Mouse (Mus musculus) midbrain, embryonic 16.5 days (tissue): Measurements from ENCODE around the gene Gpx1. TPM values are rescaled to one million over a fixed set of nuclear protein-coding genes. Genes with fewer than 3 reads are reported as not detected.
"Not testable (repeated sequence)": the region's sequence is repeated elsewhere in the genome, so short reads cannot be mapped to it uniquely, and the experiment has no call there.

Experiments used
- ATAC-seq: fragments of 200-750 bp; cut with Nextera tagmentation; 2 replicates; pipeline ENCODE4 v1.8.0; 2017; ENCODE audit warnings: moderate TSS enrichment
- H3K27ac ChIP-seq: fragments of 300-500 bp; sonication (generic); 2 replicates; pipeline ENCODE4 v1.5.1; 2014; ENCODE audit warnings: mild to moderate bottlenecking, low read length, mixed read lengths
- H3K27me3 ChIP-seq: fragments of 300-500 bp; sonication (generic); 2 replicates; pipeline ENCODE4 v1.6.1; 2014; ENCODE audit warnings: low read depth, low read length, mixed read lengths; ENCODE audit not compliant: control insufficient read depth, insufficient read depth
- H3K36me3 ChIP-seq: fragments of 300-500 bp; sonication (generic); 2 replicates; pipeline ENCODE4 v1.6.1; 2014; ENCODE audit warnings: mild to moderate bottlenecking, low read length, moderate library complexity, mixed read lengths; ENCODE audit not compliant: control insufficient read depth, insufficient read depth
- H3K4me1 ChIP-seq: fragments of 300-500 bp; sonication (generic); 2 replicates; pipeline ENCODE4 v1.6.1; 2014; ENCODE audit warnings: mild to moderate bottlenecking, low read length, mixed read lengths; ENCODE audit not compliant: control insufficient read depth, insufficient read depth
- H3K4me2 ChIP-seq: fragments of 300-500 bp; sonication (generic); 2 replicates; pipeline ENCODE4 v1.6.1; 2014; ENCODE audit warnings: mild to moderate bottlenecking, low read length, mixed read lengths
- H3K4me3 ChIP-seq: fragments of 300-500 bp; sonication (generic); 2 replicates; pipeline ENCODE4 v1.5.1; 2014; ENCODE audit warnings: low read depth, mild to moderate bottlenecking, low read length, moderate library complexity, mixed read lengths
- H3K9ac ChIP-seq: fragments of 300-500 bp; sonication (generic); 2 replicates; pipeline ENCODE4 v1.6.1; 2014; ENCODE audit warnings: low read depth, low read length, mixed read lengths
- H3K9me3 ChIP-seq: fragments of 300-500 bp; sonication (generic); replicated peaks from 2 replicates; pipeline ENCODE4 v1.6.1; 2014; ENCODE audit warnings: mild to moderate bottlenecking, low read length, mixed read lengths; ENCODE audit not compliant: control insufficient read depth, poor library complexity, severe bottlenecking
- WGBS: fragments of 180-500 bp; shearing (Covaris S2); extraction: QIAGEN DNeasy Blood & Tissue Kit; methylation state at CpG from one replicate; pipeline ENCODE4 v1.1.7; 2014; 5-methylcytosine and 5-hydroxymethylcytosine counted together
- polyA plus RNA-seq: library from polyadenylated mRNA; unstranded; fragments of >200 nt; fragmentation: Nextera tagmentation; extraction: Ambion mirVana; gene quantifications from 2 replicates; pipeline ENCODE4 v1.2.1, GENCODE M21; 2015

The Gpx1 gene
- polyA plus RNA-seq, 1 experiment from 2014 or later = 434 TPM

DNA sequence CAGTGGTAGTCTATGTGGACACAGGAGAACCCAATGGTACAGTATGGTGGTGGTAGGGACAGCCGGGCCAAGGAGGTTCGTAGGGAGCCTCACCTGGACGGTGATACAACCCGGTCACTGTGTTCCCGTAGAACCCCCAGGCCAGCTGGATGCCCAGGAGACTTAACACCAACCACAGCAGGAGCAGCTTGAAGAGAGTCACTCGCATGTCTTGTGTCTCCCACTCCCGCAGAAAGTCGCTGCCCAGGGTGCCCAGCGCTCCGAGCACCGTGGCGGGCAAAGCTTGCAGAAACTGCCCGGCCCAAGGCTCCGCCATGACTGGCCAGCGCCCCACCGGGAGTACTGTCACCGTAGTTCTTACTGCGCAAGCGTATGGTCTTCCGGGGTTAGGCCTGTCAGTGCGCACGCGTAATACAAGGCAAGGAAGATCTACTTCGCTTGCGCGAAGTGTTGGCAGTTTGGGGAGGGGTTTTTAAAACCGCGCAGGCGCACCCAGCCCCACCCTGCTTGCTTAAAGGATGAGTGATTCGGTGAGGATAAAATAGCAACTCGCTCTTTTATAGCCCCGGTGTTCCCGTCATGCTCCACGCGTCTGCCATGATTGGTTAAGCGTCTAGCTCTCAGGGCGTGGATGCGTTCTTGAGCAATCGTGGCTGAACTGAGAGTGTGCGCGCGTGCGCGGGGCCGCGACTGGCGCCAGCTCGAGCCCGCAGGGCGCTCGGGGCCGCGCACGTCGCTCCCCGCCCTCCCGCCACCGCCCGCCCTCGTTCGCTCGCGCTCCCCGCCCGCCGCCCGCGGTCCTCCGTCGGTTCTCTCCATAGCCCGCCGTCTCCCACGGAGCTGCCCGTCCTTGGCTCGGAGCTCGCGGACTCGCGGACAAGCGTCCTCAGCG lies 32.8 kb upstream of the Gpx1 start, which contains the start of the genes Rhoa and Tcta:
Gene Rhoa, plus strand, starts transcription at position 501 of the 892 bp plus-strand sequence.
Gene Tcta, minus strand, starts transcription at position 532 of the 892 bp plus-strand sequence.
- Histone ChIP-seq H3K27ac (peak within 1 kb of the TSS; percentile 99), H3K9me3 (no peaks in the 10 kb centered on the region), H3K4me1 (peaks cover 40% of the 10 kb centered on the region), H3K9ac (peak within 1 kb of the TSS; percentile 97), H3K36me3 (peaks cover 10% of the 10 kb centered on the region; the same call in 1 of the 2 replicates), H3K27me3 (no peaks in the 10 kb centered on the region), H3K4me2 (peak within 1 kb of the TSS; percentile 78), H3K4me3 (peak within 1 kb of the TSS; percentile 94)
- ATAC-seq = peak; percentile 98
- WGBS = under 1% methylated on average over 79 of the region's 81 CpGs

DNA sequence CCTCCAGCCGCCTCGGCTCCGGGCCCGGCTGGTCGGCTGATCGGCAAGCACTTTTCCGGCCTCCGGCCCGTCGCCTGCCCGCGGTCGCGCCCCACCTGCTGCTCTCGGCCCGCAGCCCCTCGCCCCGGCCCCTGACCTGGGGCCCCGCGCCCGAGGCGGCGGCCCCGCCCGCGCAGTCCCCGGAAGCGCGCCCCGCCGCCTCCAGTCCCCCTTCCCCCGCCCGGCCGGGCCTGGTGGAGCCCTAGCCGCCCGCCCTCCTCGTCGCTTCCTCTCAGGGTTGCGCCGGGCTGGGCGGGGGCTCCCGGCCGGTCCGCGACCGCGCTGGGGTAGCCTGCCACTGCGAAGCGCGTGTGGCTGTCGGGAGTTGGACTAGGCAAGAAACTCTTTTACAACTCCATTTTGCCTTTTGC lies 32.1 kb upstream of the Gpx1 start:
- H3K36me3 ChIP-seq = peaks cover 7% of the 10 kb centered on the region; the same call in 1 of the 2 replicates
- no peaks in the 10 kb centered on the region for H3K9me3 ChIP-seq
- peak overlapping the region; percentile 97 for H3K9ac ChIP-seq
- peak; percentile 66 for ATAC-seq
- no peaks in the 10 kb centered on the region for H3K27me3 ChIP-seq
- peak overlapping the region; percentile 94 for H3K4me3 ChIP-seq
- H3K4me2 ChIP-seq = peak overlapping the region; percentile 62
- peaks cover 41% of the 10 kb centered on the region for H3K4me1 ChIP-seq
- H3K27ac ChIP-seq = peak overlapping the region; percentile 99
- under 1% methylated on average over 42 of the region's 51 CpGs for WGBS

DNA sequence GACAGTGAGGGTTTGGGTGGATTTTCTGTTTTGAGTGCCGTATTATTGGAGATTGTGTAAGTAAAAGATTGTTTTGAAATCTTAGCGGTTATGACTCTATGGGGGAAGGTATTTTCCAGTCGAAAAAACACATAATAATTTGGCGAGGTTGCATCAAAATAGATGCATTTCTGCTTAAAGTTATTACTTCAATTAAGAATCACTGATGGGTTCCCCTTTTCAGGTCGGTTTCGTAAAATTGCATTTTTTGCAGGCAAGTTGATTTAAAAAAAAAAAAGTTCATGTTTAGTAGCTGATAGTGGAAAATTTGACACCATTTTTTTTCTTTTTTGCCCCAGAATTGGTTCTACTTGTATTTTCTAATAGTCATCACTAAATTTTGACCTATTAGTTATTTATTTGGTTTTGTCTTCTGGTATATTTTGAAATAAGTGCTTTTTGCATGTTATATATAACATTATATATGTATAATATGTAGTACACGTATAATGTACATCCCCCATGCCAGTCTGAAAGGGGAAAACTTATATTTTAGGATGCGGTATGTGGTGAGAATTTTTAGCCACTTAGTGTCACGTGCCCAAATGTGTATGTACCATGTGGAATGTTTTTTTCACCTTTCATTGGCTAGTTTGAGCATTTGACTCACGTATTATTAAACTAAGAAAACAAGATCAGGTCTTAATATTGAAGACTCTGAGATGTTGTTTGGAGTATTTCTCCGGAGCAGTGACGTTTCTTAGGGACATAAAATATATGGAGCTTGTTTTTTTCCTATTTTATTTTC lies 31.5 kb upstream of the Gpx1 start:
- 21% methylated on average over 12 of the region's 12 CpGs for WGBS
- Histone ChIP-seq H3K9me3 (no peaks in the 10 kb centered on the region), H3K27me3 (no peaks in the 10 kb centered on the region), H3K9ac (peak overlapping the region; percentile 97), H3K27ac (peak overlapping the region; percentile 99), H3K4me2 (peak overlapping the region; percentile 62), H3K4me3 (peak overlapping the region; percentile 94), H3K4me1 (peaks cover 43% of the 10 kb centered on the region), H3K36me3 (peaks cover 7% of the 10 kb centered on the region; the same call in 1 of the 2 replicates)
- no peak for ATAC-seq

DNA sequence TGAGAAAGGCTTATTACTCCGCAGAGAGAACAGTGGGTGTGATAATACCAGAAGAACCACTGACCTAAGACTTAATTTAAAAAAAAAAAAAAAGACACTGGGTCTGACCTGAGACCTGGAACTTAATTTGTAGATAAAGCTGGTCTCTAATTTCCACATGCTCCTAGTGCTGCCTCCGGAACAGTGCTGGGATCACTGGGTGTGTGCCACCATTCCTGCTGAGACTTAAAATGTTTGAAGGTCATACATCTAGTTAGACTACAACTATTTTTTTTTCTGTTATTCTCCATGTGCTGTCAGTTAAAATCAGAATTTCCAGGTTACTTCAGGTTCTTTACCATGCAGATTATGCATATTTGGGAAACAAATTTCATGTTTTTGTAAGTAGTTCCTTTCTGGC lies 30.6 kb upstream of the Gpx1 start:
- Histone ChIP-seq H3K9ac (no peak overlapping the region), H3K27ac (no peak overlapping the region), H3K36me3 (peaks cover 6% of the 10 kb centered on the region; the same call in 1 of the 2 replicates), H3K4me3 (peak overlapping the region; percentile 27; the same call in 1 of the 2 replicates), H3K27me3 (no peaks in the 10 kb centered on the region), H3K9me3 (no peaks in the 10 kb centered on the region), H3K4me2 (peak overlapping the region; percentile 62), H3K4me1 (peaks cover 43% of the 10 kb centered on the region)
- no peak for ATAC-seq
- WGBS = 58% methylated on average over 2 of the region's 2 CpGs

DNA sequence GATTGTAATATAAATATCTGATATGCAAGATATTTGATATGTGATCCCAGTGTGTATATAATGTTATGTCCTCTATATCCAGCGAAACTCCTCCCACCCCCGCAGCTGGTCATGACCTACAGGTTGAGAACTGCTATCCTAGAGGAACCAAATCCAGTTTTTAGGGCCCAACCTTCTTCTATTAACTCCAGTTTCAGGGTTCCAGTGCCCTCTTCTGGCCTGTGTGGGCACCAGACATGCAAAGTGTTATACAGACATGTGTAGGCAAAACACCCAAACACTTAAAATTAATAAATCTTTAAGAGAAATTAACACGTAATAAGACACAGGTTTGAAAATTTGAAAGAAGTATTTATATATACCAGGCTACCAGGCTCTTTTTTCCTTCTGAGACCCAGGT lies 21.1 kb upstream of the Gpx1 start:
- H3K4me2 ChIP-seq = no peak overlapping the region
- no peak overlapping the region for H3K4me3 ChIP-seq
- H3K9me3 ChIP-seq = no peaks in the 10 kb centered on the region
- H3K27ac ChIP-seq = no peak overlapping the region
- no peaks in the 10 kb centered on the region for H3K27me3 ChIP-seq
- H3K36me3 ChIP-seq = no peaks in the 10 kb centered on the region
- ATAC-seq = no peak
- no peak overlapping the region for H3K9ac ChIP-seq
- no peaks in the 10 kb centered on the region for H3K4me1 ChIP-seq
- WGBS = 96% methylated on average over 3 of the region's 3 CpGs

DNA sequence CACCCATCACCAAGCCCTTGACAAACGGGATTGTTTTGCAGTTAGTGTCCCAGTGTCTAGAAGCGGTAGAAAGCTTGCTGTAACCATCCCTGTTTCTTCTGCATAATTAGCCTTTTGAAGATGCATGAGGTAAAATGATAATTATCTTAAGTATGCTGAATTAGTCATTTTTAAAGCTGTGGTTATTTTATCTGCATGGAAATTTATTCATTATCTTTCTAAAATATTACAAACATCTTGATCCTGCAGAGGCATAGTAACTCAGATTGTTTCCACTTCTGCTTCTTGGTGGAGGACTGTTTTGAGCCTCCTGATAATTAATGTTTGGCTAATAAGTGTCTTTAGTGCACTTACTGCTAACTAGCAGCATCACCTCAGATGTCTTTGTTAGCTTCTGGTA lies 20.2 kb upstream of the Gpx1 start:
- Histone ChIP-seq H3K27me3 (no peaks in the 10 kb centered on the region), H3K9ac (no peak overlapping the region), H3K4me2 (no peak overlapping the region), H3K4me1 (no peaks in the 10 kb centered on the region), H3K36me3 (no peaks in the 10 kb centered on the region), H3K27ac (no peak overlapping the region), H3K9me3 (no peaks in the 10 kb centered on the region), H3K4me3 (no peak overlapping the region)
- ATAC-seq = no peak
- WGBS = 73% methylated on average over 2 of the region's 2 CpGs

DNA sequence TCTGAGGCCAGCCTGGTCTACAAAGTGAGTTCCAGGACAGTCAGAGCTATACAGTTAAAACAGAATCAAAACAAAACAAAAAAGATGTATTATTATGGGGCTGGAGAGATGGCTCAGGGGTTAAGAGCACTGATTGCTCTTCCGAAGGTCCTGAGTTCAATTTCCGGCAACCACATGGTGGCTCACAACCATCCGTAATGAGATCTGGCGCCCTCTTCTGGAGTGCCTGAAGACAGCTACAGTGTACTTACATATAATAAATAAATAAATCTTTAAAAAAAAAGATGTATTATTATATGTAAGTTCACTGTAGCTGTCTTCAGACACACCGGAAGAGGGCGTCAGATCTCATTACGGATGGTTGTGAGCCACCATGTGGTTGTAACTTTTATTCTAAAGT lies 16.6 kb upstream of the Gpx1 start:
- 93% methylated on average over 7 of the region's 7 CpGs for WGBS
- not testable (repeated sequence) for ATAC-seq, H3K4me2 ChIP-seq

DNA sequence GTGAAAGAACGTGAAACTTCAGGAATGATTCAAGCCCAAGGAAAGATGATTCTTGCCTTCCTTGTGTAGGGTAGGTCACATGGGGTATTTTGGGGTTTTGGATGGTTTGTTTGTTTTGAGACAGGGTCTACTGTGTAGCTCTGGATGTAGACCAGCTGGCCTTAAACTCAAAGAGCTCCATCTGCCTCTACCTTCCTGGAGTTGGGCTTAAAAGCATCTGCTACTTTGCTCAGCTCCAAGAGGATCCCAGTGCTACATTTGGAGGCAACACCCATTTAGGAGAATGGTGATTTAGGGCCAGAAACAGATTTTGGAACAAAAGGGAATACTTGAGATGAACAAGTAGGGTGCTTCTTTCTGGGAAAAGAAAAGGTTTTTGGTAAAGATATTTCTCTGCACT lies 13.9 kb upstream of the Gpx1 start:
- no peak for ATAC-seq

More for the DNA sequence above, 16.6 kb upstream of the Gpx1 start:
- not testable (repeated sequence) for H3K4me3 ChIP-seq, H3K9me3 ChIP-seq, H3K36me3 ChIP-seq, H3K27ac ChIP-seq, H3K9ac ChIP-seq, H3K4me1 ChIP-seq, H3K27me3 ChIP-seq

More for the DNA sequence above, 13.9 kb upstream of the Gpx1 start:
- WGBS = 94% methylated on average over 1 of the region's 1 CpGs
- H3K4me2 ChIP-seq = no peak overlapping the region
- no peak overlapping the region for H3K4me3 ChIP-seq
- 0 out of 2 replicates have a peak overlapping the region, but pooled peaks have one; percentile 22 for H3K27ac ChIP-seq
- no peaks in the 10 kb centered on the region for H3K4me1 ChIP-seq
- no peak overlapping the region for H3K9ac ChIP-seq
- H3K27me3 ChIP-seq = no peaks in the 10 kb centered on the region
- H3K9me3 ChIP-seq = no peaks in the 10 kb centered on the region
- peaks cover 8% of the 10 kb centered on the region for H3K36me3 ChIP-seq
